Mouse (Mus musculus) layer of hippocampus, adult 11-12 months (tissue): Measurements from ENCODE around the gene Drg1.
A peak's percentile ranks its signal among the peaks of the same experiment; 100 is the strongest.

Experiments used
- DNase-seq: peaks from one replicate; pipeline ENCODE4 v3.0.0; 2022; ENCODE audit warnings: low spot score

The Drg1 gene

GRCm38 (mm10) chr11:3289803-3290639 is 23.8 kb upstream of the Drg1 start:
- peak; percentile 88 for DNase-seq

GRCm38 (mm10) chr11:3289302-3289802 is 23.1 kb upstream of the Drg1 start:
- DNase-seq, result peak; percentile 73

DNA sequence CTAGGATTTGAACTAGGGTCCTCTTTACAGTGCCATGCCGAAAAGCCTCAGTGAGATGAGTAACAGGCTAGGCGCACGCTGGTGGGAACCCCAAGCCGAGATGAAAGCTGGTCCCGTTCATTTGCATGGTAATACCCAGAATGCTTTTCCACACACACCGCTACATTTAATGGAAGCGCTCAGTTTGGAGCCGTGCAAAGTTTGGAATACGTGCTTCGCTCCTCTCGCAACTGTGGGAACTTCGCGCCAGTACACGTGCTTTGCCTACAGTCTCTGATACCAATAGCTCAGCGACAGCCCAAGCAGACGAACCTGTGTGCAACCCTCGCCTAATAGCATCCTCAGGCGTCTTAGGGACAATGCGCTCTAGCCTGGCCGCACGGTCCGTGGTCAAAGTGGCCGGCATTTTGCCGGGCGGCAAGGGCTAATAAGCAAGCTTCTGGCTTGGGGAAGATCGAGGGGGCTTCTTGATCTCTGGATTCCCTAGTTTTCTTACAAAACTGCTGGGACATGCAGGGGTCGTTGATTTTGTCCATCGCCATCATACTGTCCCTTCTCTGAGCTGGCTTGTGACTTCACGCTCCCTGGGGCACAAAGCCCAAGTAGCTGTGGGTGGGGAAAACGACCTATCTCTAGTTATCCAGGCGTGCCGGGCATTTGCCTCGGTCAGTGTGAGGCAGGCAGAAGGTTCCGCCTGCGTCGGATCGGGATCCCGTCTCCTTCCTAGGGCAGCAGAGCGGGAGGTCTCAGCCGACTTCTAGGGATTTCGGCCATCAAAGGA is 22.5 kb upstream of the Drg1 start, which contains the start of gene Patz1:
Patz1 (plus strand) TSS at position 354 of the 781 bp plus-strand sequence.
- DNase-seq, result peak; percentile 57

DNA sequence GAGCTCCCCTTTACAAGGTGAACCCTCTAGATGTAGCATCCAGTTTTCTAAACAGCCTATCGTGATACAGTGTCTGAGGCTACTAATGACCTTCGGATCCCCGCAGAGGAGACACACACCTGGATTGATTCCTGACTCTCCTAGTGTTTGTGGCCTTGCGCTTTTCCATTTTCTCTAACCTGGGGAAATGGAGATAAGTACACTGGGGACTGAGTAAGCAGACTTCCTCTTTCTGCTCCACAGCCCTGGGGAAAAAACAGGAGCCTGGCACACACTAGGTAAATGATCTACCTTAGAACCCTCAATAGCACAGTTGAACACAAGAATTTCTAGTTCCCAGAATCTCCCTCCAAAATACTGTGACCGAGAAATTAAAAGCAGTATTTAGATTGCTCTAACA is 21.7 kb upstream of the Drg1 start:
- DNase-seq, result no peak

GRCm38 (mm10) chr11:3287131-3287530 is 20.9 kb upstream of the Drg1 start:
- DNase-seq, result no peak

- no peak for DNase-seq
These were observed 19.7 kb upstream of the Drg1 start for GRCm38 (mm10) chr11:3285940-3286339.

GRCm38 (mm10) chr11:3283645-3284044 is 17.4 kb upstream of the Drg1 start:
- DNase-seq, result no peak

DNA sequence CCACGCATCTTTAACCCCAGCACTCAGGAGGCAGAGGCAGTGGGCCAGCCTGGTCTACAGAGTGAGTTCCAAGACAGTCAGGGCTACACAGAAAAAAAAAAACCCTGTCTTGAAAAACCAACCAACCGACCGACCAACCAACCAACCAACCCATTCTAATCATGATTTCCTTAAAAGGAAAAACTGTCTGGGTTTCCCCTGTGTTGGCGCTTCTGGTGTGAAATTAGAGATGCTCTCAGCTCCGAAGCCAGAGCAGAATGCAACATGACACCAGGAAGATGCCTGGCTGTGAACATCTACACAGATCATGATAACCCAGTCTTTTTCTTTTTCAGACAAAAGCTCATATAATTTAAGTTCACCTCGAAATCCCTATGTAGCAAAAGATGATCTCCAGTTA is 16.7 kb upstream of the Drg1 start:
- DNase-seq, result no peak

GRCm38 (mm10) chr11:3279729-3280128 is 13.5 kb upstream of the Drg1 start:
- DNase-seq, result no peak

DNA sequence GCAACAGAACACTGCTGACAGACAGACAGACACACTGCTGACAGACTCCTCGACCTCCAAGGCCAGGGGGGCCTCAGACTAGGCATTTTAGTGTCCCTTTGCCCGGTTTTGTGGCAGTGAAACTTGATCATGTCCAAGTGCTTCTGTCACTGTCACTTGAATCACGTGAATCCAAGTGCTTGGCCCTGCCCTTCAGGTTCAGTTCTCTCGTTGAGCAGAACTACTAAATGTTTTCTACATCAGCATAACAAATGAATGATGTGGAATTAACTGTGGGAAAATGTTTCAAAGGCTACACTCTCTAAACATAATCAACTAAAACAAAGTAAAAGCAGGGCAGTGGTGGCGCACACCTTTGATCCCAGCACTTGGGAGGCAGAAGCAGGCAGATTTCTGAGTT is 12.1 kb upstream of the Drg1 start:
- no peak for DNase-seq

DNA sequence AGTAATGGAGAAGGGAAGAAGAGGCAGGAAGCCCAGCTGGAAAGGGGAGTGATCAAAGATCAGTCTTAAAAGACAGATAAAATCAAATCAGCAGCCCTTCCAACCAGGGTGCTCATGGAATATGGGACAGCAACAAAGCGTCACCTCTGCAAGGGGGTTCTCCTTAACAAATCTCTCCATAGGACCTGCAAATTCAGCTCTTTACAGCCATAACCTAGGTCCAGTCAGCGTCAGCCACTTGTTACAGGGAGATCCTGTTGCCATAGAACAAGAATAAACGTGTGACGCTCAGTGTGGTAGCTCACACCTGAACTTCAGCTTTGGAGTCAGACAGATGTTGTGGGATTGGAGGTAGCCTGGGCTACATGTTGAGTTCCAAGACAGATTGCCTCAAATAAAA is 3.0 kb upstream of the Drg1 start:
- DNase-seq, result no peak

- no peak for DNase-seq
These were observed 918 bp upstream of the Drg1 start for GRCm38 (mm10) chr11:3267133-3267532.

- DNase-seq, result peak; percentile 19
These were observed 730 bp downstream of the Drg1 start for GRCm38 (mm10) chr11:3265291-3266078.

DNA sequence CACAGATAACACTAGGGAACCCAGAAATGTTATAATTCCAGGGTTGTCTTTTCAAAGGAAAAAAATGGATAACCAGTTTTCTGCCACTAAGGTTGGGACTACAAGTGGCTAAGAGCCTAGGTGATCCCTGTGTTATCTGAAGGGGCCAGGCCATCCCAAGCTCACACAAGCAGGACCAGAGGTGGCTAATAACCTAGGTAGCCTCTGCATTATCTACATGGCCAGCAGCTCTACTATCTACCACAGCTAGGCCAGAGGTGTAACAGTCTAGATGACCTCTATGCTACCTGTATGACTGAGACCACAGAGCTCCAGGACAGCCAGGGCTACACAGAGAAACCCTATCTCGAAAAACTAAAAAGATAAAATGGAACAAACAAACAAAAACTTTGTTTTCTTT is 6.7 kb downstream of the Drg1 start:
- no peak for DNase-seq

GRCm38 (mm10) chr11:3247387-3247786 is 18.8 kb downstream of the Drg1 start:
- DNase-seq, result no peak

- peak; percentile 26 for DNase-seq
These were observed 22.4 kb downstream of the Drg1 start for GRCm38 (mm10) chr11:3243771-3244170.

- no peak for DNase-seq
These were observed 23.8 kb downstream of the Drg1 start for GRCm38 (mm10) chr11:3242395-3242794.

- DNase-seq, result no peak
These were observed 30.9 kb downstream of the Drg1 start for GRCm38 (mm10) chr11:3235277-3235676.

DNA sequence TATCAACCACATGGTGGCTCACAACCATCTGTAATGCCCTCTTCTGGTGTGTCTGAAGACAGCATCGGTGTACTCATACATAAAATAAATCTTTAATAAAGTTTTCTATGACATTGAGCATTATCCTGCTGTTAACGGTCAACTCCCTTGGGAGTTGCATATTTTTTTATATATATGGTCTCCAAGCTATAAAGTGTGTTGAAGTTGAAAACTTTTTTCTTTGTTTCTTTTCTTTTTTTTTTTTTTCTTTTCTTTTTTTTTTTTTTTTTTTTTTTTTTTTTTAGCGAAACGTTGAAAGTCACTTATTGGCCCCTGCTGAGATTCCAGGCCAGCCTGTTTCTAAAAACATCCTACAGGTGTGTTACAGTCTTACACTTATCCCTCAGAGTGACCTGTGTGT is 32.5 kb downstream of the Drg1 start:
- DNase-seq, result no peak

GRCm38 (mm10) chr11:3232248-3232647 is 34.0 kb downstream of the Drg1 start:
- no peak for DNase-seq

- no peak for DNase-seq
These were observed 39.1 kb downstream of the Drg1 start for GRCm38 (mm10) chr11:3227113-3227512.

DNA sequence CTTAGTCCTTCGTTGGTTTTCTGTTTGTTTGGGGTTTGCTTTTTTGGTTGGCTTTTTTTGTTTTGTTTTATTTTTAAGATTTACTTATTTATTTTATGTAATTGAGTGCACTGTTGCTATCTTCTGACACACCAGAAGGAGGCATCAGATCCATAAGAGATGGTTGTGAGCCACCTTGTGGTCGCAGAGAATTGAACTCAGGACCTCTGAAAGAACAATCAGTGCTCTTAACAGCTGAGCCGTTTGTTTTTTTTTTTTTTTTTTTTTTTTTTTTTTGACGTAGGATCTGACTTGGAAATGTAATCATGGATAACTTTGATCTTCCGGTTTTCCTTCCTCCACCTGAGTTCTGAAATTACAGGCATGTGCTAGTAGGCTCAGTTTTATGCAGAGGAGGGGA is 43.1 kb downstream of the Drg1 start:
- no peak for DNase-seq
